Mouse (Mus musculus) midbrain, embryonic 11.5 days (tissue): ENCODE results near the gene Hsd17b7. TPM values are rescaled to one million over a fixed set of nuclear protein-coding genes. Genes with fewer than 3 reads are reported as not detected.
A peak's percentile ranks its signal among the peaks of the same experiment; 100 is the strongest.

Experiments
- ATAC-seq: fragments of 200-750 bp; cut with Nextera tagmentation; 2 replicates; pipeline ENCODE4 v1.8.0; 2017; ENCODE audit warnings: moderate TSS enrichment, moderate library complexity; ENCODE audit not compliant: low FRiP score
- DNase-seq: peaks from one replicate; pipeline ENCODE4 v3.0.0; 2015; ENCODE audit warnings: low spot score; ENCODE audit errors: missing footprints
- H3K27ac ChIP-seq: fragments of 300-500 bp; sonication (generic); 2 replicates; pipeline ENCODE4 v1.5.1; 2014; ENCODE audit warnings: low read depth, low read length
- H3K27me3 ChIP-seq: fragments of 300-500 bp; sonication (generic); 2 replicates; pipeline ENCODE4 v1.6.1; 2014; ENCODE audit warnings: mild to moderate bottlenecking, low read length, moderate library complexity, mixed read lengths; ENCODE audit not compliant: control insufficient read depth, insufficient read depth
- H3K36me3 ChIP-seq: fragments of 300-500 bp; sonication (generic); 2 replicates; pipeline ENCODE4 v1.6.1; 2014; ENCODE audit warnings: mild to moderate bottlenecking, low read length, moderate library complexity, mixed read lengths; ENCODE audit not compliant: control insufficient read depth, insufficient read depth
- H3K4me1 ChIP-seq: fragments of 300-500 bp; sonication (generic); 2 replicates; pipeline ENCODE4 v1.6.1; 2014; ENCODE audit warnings: low read length; ENCODE audit not compliant: control insufficient read depth, insufficient read depth
- H3K4me2 ChIP-seq: fragments of 300-500 bp; sonication (generic); 2 replicates; pipeline ENCODE4 v1.6.1; 2014; ENCODE audit warnings: mild to moderate bottlenecking, moderate library complexity
- H3K4me3 ChIP-seq: fragments of 300-500 bp; sonication (generic); 2 replicates; pipeline ENCODE4 v1.5.1; 2014; ENCODE audit warnings: low read depth, low read length
- H3K9ac ChIP-seq: fragments of 300-500 bp; sonication (generic); 2 replicates; pipeline ENCODE4 v1.6.1; 2014; ENCODE audit warnings: low read length
- H3K9me3 ChIP-seq: fragments of 300-500 bp; sonication (generic); 2 replicates; pipeline ENCODE4 v1.6.1; 2016; ENCODE audit warnings: low read length; ENCODE audit not compliant: control insufficient read depth
- WGBS: fragments of 180-500 bp; shearing (Covaris S2); extraction: QIAGEN DNeasy Blood & Tissue Kit; methylation state at CpG from one replicate; pipeline ENCODE4 v1.1.7; 2014; 5-methylcytosine and 5-hydroxymethylcytosine counted together
- polyA plus RNA-seq: library from polyadenylated mRNA; unstranded; fragments of >200 nt; fragmentation: Nextera tagmentation; extraction: Ambion mirVana; gene quantifications from 2 replicates; pipeline ENCODE4 v1.2.1, GENCODE M21; 2014

Gene Hsd17b7
- polyA plus RNA-seq, 1 experiment from 2014 or later: 20.2 TPM

DNA sequence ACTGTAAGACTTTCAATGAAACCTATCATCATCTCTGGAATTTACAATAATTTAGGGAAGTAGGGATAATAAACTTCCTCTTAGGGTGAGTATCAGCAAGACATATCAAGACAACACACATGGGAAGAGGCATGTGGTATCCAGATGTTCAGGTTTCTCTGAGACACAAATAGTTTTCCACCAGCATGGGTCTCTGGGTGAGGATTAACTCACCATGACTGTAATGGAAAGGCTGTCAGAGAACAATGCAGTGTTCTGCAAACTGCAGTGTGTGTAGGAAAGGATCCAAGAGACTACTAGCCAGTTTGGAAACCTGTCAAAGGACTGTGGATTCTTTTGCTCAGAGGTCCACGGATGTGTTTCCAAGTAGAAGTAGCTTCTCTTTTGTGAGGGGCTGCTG is 17.1 kb upstream of the Hsd17b7 start:
- WGBS: 68% methylated on average over 1 of the region's 1 CpGs
- Histone ChIP-seq H3K27ac (no peak overlapping the region), H3K4me3 (no peak overlapping the region), H3K9me3 (no peaks in the 10 kb centered on the region), H3K27me3 (no peaks in the 10 kb centered on the region), H3K4me1 (no peaks in the 10 kb centered on the region), H3K9ac (no peak overlapping the region), H3K36me3 (no peaks in the 10 kb centered on the region), H3K4me2 (no peak overlapping the region)
- ATAC-seq (no peak), DNase-seq (no peak)

DNA sequence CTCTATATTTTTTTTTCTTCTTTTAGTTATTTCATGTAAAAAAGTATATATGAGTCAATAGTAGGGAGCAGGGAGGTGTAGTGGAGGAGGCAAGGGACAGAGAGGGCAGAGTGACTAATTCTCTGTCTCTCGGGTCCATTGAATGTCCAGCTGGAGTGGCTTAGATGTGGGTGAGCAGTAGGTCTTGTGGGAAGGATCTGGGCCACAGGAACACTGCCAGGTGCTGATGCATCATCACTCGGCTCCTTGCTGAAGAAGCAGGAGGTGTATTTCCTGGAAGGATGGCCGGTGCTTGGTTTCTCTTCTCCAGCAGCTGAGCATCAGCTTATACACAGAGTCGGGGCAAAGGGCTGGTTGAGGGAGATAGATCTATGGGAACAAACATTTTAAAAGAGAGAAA is 8.6 kb upstream of the Hsd17b7 start:
- no peak overlapping the region for H3K9ac ChIP-seq
- H3K4me2 ChIP-seq: no peak overlapping the region
- DNase-seq (no peak), ATAC-seq (no peak)
- no peak overlapping the region for H3K27ac ChIP-seq
- no peaks in the 10 kb centered on the region for H3K36me3 ChIP-seq
- WGBS: 86% methylated on average over 4 of the region's 4 CpGs
- no peaks in the 10 kb centered on the region for H3K27me3 ChIP-seq
- no peaks in the 10 kb centered on the region for H3K9me3 ChIP-seq
- no peak overlapping the region for H3K4me3 ChIP-seq
- no peaks in the 10 kb centered on the region for H3K4me1 ChIP-seq

DNA sequence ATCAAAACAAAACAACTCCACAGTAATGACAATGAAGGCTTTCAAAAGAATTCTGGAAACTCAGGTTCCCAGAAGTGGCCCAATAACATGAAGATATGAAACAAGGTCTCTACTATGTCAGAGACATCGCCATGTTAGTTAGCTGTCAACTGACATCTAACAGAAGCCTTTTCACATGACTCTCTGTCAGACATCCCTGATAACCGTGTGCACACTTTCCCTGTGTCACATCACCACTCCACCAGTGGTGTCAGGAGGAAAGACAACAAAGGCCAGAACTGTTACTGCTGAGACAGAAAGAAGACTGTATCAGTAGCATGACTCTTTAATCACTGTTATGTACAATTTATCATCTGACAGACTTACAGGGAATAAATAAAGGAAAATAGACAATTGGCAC is 3.0 kb upstream of the Hsd17b7 start:
- WGBS: 89% methylated on average over 2 of the region's 2 CpGs
- H3K4me3 ChIP-seq: no peak overlapping the region
- no peak overlapping the region for H3K4me2 ChIP-seq
- ATAC-seq (no peak), DNase-seq (no peak)
- no peak overlapping the region for H3K27ac ChIP-seq
- H3K9ac ChIP-seq: no peak overlapping the region
- H3K27me3 ChIP-seq: no peaks in the 10 kb centered on the region
- peaks cover 10% of the 10 kb centered on the region for H3K4me1 ChIP-seq
- no peaks in the 10 kb centered on the region for H3K36me3 ChIP-seq
- H3K9me3 ChIP-seq: no peaks in the 10 kb centered on the region

DNA sequence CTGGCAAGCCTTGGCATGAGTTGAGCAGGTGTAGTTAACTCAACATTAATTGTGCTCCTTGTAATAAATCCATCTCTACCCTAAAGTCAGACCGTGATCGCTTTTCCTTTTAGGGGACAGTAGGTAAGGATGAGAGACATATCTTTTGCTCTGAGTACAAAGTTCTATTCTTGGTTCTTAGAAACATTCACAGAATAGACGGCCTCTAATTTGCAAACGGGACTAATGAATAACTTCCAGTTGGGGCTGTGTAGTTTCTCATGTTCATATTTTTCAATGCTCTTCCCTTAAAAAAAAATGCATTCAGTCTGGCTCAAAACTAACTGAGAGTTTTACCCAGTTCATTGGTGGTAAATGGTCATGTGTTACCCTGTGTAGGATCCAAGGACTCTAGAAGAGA is 1.9 kb upstream of the Hsd17b7 start:
- Histone ChIP-seq H3K36me3 (no peaks in the 10 kb centered on the region), H3K4me3 (no peak overlapping the region), H3K4me2 (no peak overlapping the region), H3K9ac (no peak overlapping the region), H3K27me3 (no peaks in the 10 kb centered on the region), H3K27ac (no peak overlapping the region), H3K9me3 (no peaks in the 10 kb centered on the region), H3K4me1 (peaks cover 10% of the 10 kb centered on the region)
- ATAC-seq (no peak), DNase-seq (no peak)
- WGBS: 92% methylated on average over 4 of the region's 4 CpGs

DNA sequence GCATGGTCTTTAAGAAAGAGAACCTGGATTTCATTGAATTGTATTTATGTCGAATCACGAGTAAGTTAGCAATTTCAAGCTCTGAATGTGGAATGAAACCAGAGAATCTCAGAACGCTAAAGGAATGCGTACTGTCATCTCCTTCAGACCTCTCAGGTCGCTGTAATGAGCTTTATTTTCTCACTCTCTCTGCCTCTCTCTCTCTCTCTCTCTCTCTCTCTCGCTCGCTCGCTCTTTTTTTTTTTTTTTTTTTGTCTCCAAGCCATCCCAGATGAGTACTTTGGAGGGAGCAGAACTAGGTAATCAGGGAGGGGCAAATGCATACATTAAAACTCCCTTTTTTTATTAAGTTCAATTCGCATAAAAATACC is 460 bp upstream of the Hsd17b7 start:
- Histone ChIP-seq H3K27me3 (no peaks in the 10 kb centered on the region), H3K27ac (peak overlapping the region; percentile 67), H3K4me2 (peak overlapping the region; percentile 63), H3K4me1 (peaks cover 10% of the 10 kb centered on the region), H3K9me3 (no peaks in the 10 kb centered on the region), H3K36me3 (no peaks in the 10 kb centered on the region), H3K9ac (peak overlapping the region; percentile 74), H3K4me3 (peak overlapping the region; percentile 59)
- DNase-seq (no peak), ATAC-seq (peak; percentile 61)
- under 1% methylated on average over 7 of the region's 9 CpGs for whole genome bisulfite sequencing

DNA sequence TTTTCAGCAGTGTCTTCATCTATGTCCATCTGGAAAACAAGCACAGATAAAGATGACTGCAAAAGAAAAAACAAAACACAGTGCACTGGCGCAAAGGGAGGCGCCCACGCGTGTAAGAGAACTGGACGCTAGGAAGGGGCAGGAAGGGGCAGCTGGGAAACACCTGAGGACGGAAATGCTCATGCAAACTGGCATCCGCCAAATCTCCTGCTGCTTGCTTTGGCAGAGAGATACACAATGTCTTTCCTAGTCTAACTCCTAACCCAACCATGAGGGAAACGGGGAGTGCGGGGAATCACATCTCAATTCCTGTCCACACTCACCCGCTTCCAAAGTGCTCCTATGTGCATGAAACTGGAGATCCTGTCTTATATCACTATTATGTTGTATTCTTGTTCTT is 15.9 kb downstream of the Hsd17b7 start:
- no peak overlapping the region for H3K4me2 ChIP-seq
- WGBS: 97% methylated on average over 10 of the region's 10 CpGs
- H3K9ac ChIP-seq: no peak overlapping the region
- H3K36me3 ChIP-seq: peaks cover 20% of the 10 kb centered on the region
- H3K4me1 ChIP-seq: no peaks in the 10 kb centered on the region
- ATAC-seq (no peak), DNase-seq (no peak)
- no peaks in the 10 kb centered on the region for H3K27me3 ChIP-seq
- no peaks in the 10 kb centered on the region for H3K9me3 ChIP-seq
- H3K27ac ChIP-seq: no peak overlapping the region
- no peak overlapping the region for H3K4me3 ChIP-seq

DNA sequence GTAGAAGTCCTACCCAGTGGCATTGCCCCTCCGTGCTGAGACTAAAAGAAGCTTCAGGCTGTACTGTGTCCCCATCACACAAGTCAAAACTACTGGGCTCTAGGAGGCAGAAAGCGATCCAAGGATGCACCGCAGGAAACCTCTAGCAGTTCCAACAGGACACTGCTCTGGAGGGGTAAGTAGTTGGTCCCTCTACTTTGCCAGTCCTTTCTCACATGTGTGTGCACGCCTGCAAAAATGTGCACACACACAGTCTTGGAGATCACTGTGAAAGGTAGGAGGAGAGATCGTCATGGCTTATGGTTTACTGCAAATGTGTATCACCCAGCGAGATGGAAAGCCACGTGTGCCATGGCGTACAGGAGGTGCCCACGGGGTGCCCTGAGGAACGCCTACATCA is 16.4 kb downstream of the Hsd17b7 start:
- H3K9me3 ChIP-seq: no peaks in the 10 kb centered on the region
- H3K4me3 ChIP-seq: no peak overlapping the region
- H3K27me3 ChIP-seq: no peaks in the 10 kb centered on the region
- no peak overlapping the region for H3K4me2 ChIP-seq
- no peak overlapping the region for H3K27ac ChIP-seq
- WGBS: 96% methylated on average over 10 of the region's 10 CpGs
- ATAC-seq (no peak), DNase-seq (no peak)
- H3K36me3 ChIP-seq: peaks cover 20% of the 10 kb centered on the region
- H3K4me1 ChIP-seq: no peaks in the 10 kb centered on the region
- no peak overlapping the region for H3K9ac ChIP-seq

DNA sequence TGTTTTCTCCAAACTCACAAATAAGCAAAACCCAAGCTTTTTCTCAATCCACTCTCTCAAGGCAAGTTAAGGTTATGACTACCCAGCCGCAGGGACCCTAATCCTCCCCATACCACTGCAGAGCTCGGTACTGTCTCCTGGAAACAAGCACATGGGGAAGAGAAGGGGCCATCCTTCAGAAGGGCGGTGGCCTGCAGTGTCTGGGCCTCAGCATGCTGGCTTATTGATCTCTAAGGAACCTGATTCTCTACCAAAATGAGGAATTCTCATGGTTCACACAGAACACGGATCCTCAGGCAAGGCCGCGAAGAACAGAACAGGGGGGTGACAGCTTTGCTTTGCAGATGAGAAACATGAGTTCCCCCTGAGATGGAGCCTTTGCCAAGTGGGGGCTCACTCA is 17.5 kb downstream of the Hsd17b7 start:
- Histone ChIP-seq H3K4me1 (no peaks in the 10 kb centered on the region), H3K9me3 (no peaks in the 10 kb centered on the region), H3K36me3 (peaks cover 20% of the 10 kb centered on the region), H3K27ac (no peak overlapping the region), H3K4me3 (no peak overlapping the region), H3K9ac (no peak overlapping the region), H3K27me3 (no peaks in the 10 kb centered on the region), H3K4me2 (no peak overlapping the region)
- WGBS: 91% methylated on average over 6 of the region's 6 CpGs
- DNase-seq (no peak), ATAC-seq (no peak)

DNA sequence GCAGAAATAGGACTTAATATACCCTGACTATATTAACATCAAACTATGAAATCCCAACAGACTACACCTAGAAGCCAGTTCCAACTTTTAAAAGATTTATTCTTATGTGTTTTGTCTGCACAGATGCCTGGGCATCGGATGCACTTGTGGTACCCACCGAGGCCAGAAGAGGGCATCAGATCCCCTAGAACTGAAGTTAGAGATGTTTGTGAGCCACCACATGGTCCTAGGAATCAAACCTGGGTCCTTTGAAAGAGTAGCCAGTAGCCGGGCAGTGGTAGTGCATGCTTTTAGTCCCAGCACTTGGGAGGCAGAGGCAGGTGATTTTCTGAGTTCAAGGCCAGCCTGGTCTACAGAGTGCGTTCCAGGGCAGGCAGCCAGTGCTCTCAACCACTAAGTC is 18.4 kb downstream of the Hsd17b7 start:
- WGBS: 89% methylated on average over 4 of the region's 4 CpGs
- Histone ChIP-seq H3K9ac (no peak overlapping the region), H3K4me1 (no peaks in the 10 kb centered on the region), H3K36me3 (peaks cover 14% of the 10 kb centered on the region), H3K27me3 (no peaks in the 10 kb centered on the region), H3K27ac (no peak overlapping the region), H3K9me3 (no peaks in the 10 kb centered on the region), H3K4me3 (no peak overlapping the region), H3K4me2 (no peak overlapping the region)
- DNase-seq (no peak), ATAC-seq (no peak)

DNA sequence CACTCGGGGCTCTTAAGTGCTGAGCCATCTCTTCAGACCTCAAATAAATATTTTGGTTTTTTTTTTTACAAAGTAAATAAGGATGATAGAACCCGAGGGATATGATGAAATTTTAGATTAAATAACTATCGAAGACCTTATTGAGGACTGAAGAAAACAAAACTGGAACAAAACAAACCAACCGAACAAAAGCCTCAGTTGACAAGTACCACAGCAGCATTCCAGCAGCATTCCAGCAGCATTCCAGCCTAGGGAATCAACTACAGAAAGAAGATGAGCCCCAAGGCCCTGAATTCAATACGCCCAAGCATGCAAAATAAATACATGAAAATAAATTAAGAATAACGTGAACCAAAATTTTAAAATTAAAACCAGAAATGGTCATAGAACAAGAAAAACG is 19.1 kb downstream of the Hsd17b7 start:
- Histone ChIP-seq H3K27ac (no peak overlapping the region), H3K4me3 (no peak overlapping the region), H3K4me1 (no peaks in the 10 kb centered on the region), H3K9me3 (no peaks in the 10 kb centered on the region), H3K27me3 (no peaks in the 10 kb centered on the region), H3K36me3 (peaks cover 13% of the 10 kb centered on the region), H3K4me2 (no peak overlapping the region), H3K9ac (no peak overlapping the region)
- 77% methylated on average over 7 of the region's 7 CpGs for WGBS
- DNase-seq: no peak
- ATAC-seq: no peak
